Mouse (Mus musculus): ENCODE data around the gene Clstn1. TPM values are rescaled to one million over a fixed set of nuclear protein-coding genes. Genes with fewer than 3 reads are reported as not detected.

The Clstn1 gene
- polyA plus RNA-seq, 1 experiment from 2014 or later = 64.3 TPM

GRCm38 (mm10) chr4:149553834-149554233, 32.4 kb upstream of the Clstn1 start:
- Histone ChIP-seq H3K36me3 (peaks cover 48% of the 10 kb centered on the region), H3K4me1 (replicated peaks) (no peaks in the 10 kb centered on the region), H3K27me3 (no peaks in the 10 kb centered on the region), H3K4me2 (no peak overlapping the region), H3K9ac (replicated peaks) (no peak overlapping the region), H3K9me3 (no peaks in the 10 kb centered on the region), H3K4me3 (replicated peaks) (no peak overlapping the region), H3K27ac (no peak overlapping the region)
- 76% methylated on average over 7 of the region's 7 CpGs for WGBS
- no peak for ATAC-seq (ENCODE audit: insufficient number of reproducible peaks, insufficient read depth, low FRiP score, low TSS enrichment, low read depth)

- Histone ChIP-seq H3K27ac (no peak overlapping the region), H3K4me3 (replicated peaks) (no peak overlapping the region), H3K4me1 (replicated peaks) (no peaks in the 10 kb centered on the region), H3K36me3 (peaks cover 59% of the 10 kb centered on the region), H3K9me3 (peaks cover 6% of the 10 kb centered on the region; the same call in 1 of the 2 replicates), H3K9ac (replicated peaks) (no peak overlapping the region), H3K27me3 (no peaks in the 10 kb centered on the region), H3K4me2 (no peak overlapping the region)
- ATAC-seq (ENCODE audit: insufficient number of reproducible peaks, insufficient read depth, low FRiP score, low TSS enrichment, low read depth) = no peak
- WGBS = 86% methylated on average over 4 of the region's 4 CpGs
Observed at GRCm38 (mm10) chr4:149556111-149556510, 30.2 kb upstream of the Clstn1 start.

GRCm38 (mm10) chr4:149557905-149558304, 28.4 kb upstream of the Clstn1 start:
- Histone ChIP-seq H3K4me1 (replicated peaks) (peaks cover 4% of the 10 kb centered on the region; the same call in 1 of the 2 replicates), H3K27ac (no peak overlapping the region), H3K9ac (replicated peaks) (no peak overlapping the region), H3K36me3 (peaks cover 53% of the 10 kb centered on the region), H3K9me3 (peaks cover 6% of the 10 kb centered on the region; the same call in 1 of the 2 replicates), H3K4me2 (no peak overlapping the region), H3K4me3 (replicated peaks) (no peak overlapping the region), H3K27me3 (no peaks in the 10 kb centered on the region)
- no peak for ATAC-seq (ENCODE audit: insufficient number of reproducible peaks, insufficient read depth, low FRiP score, low TSS enrichment, low read depth)
- WGBS = 96% methylated on average over 5 of the region's 5 CpGs

- H3K9ac ChIP-seq (replicated peaks) = no peak overlapping the region
- H3K4me1 ChIP-seq (replicated peaks) = peaks cover 6% of the 10 kb centered on the region; the same call in 1 of the 2 replicates
- H3K27ac ChIP-seq = no peak overlapping the region
- peaks cover 53% of the 10 kb centered on the region for H3K36me3 ChIP-seq
- H3K9me3 ChIP-seq = peaks cover 6% of the 10 kb centered on the region; the same call in 1 of the 2 replicates
- no peak overlapping the region for H3K4me2 ChIP-seq
- no peak for ATAC-seq (ENCODE audit: insufficient number of reproducible peaks, insufficient read depth, low FRiP score, low TSS enrichment, low read depth)
- no peak overlapping the region for H3K4me3 ChIP-seq (replicated peaks)
- no peaks in the 10 kb centered on the region for H3K27me3 ChIP-seq
- 91% methylated on average over 3 of the region's 3 CpGs for WGBS
Observed at GRCm38 (mm10) chr4:149558389-149558788, 27.9 kb upstream of the Clstn1 start.

GRCm38 (mm10) chr4:149561392-149561791, 24.9 kb upstream of the Clstn1 start:
- ATAC-seq (ENCODE audit: insufficient number of reproducible peaks, insufficient read depth, low FRiP score, low TSS enrichment, low read depth) = no peak
- WGBS = 77% methylated on average over 4 of the region's 4 CpGs
- Histone ChIP-seq H3K4me1 (replicated peaks) (peaks cover 20% of the 10 kb centered on the region), H3K9ac (replicated peaks) (no peak overlapping the region), H3K4me2 (no peak overlapping the region), H3K4me3 (replicated peaks) (no peak overlapping the region), H3K27ac (no peak overlapping the region), H3K27me3 (no peaks in the 10 kb centered on the region), H3K36me3 (peaks cover 58% of the 10 kb centered on the region), H3K9me3 (peaks cover 6% of the 10 kb centered on the region; the same call in 1 of the 2 replicates)

GRCm38 (mm10) chr4:149561986-149562904, 24.0 kb upstream of the Clstn1 start:
- Histone ChIP-seq H3K9me3 (peaks cover 6% of the 10 kb centered on the region; the same call in 1 of the 2 replicates), H3K27me3 (no peaks in the 10 kb centered on the region), H3K9ac (replicated peaks) (no peak overlapping the region), H3K4me2 (no peak overlapping the region), H3K4me1 (replicated peaks) (peaks cover 20% of the 10 kb centered on the region), H3K4me3 (replicated peaks) (no peak overlapping the region), H3K36me3 (peaks cover 53% of the 10 kb centered on the region), H3K27ac (no peak overlapping the region)
- 76% methylated on average over 21 of the region's 21 CpGs for WGBS
- ATAC-seq (ENCODE audit: insufficient number of reproducible peaks, insufficient read depth, low FRiP score, low TSS enrichment, low read depth) = no peak

GRCm38 (mm10) chr4:149562905-149563347, 23.3 kb upstream of the Clstn1 start:
- no peak for ATAC-seq (ENCODE audit: insufficient number of reproducible peaks, insufficient read depth, low FRiP score, low TSS enrichment, low read depth)
- Histone ChIP-seq H3K36me3 (peaks cover 46% of the 10 kb centered on the region), H3K27ac (no peak overlapping the region), H3K9ac (replicated peaks) (no peak overlapping the region), H3K4me3 (replicated peaks) (no peak overlapping the region), H3K4me1 (replicated peaks) (peaks cover 25% of the 10 kb centered on the region), H3K9me3 (peaks cover 6% of the 10 kb centered on the region; the same call in 1 of the 2 replicates), H3K4me2 (no peak overlapping the region), H3K27me3 (no peaks in the 10 kb centered on the region)
- 53% methylated on average over 7 of the region's 7 CpGs for WGBS

- Histone ChIP-seq H3K9me3 (peaks cover 6% of the 10 kb centered on the region; the same call in 1 of the 2 replicates), H3K27me3 (no peaks in the 10 kb centered on the region), H3K9ac (replicated peaks) (no peak overlapping the region), H3K36me3 (peaks cover 36% of the 10 kb centered on the region), H3K4me3 (replicated peaks) (no peak overlapping the region), H3K4me1 (replicated peaks) (peaks cover 25% of the 10 kb centered on the region), H3K4me2 (0 out of 2 replicates have a peak overlapping the region, but pooled peaks have one; percentile 6), H3K27ac (no peak overlapping the region)
- 76% methylated on average over 10 of the region's 10 CpGs for WGBS
- no peak for ATAC-seq (ENCODE audit: insufficient number of reproducible peaks, insufficient read depth, low FRiP score, low TSS enrichment, low read depth)
Observed at GRCm38 (mm10) chr4:149563941-149564361, 22.3 kb upstream of the Clstn1 start.

GRCm38 (mm10) chr4:149564452-149565407, 21.5 kb upstream of the Clstn1 start:
- 52% methylated on average over 20 of the region's 20 CpGs for WGBS
- Histone ChIP-seq H3K4me2 (peak overlapping the region; percentile 17), H3K27ac (peak overlapping the region; percentile 77), H3K36me3 (peaks cover 28% of the 10 kb centered on the region), H3K27me3 (no peaks in the 10 kb centered on the region), H3K9ac (replicated peaks) (no peak overlapping the region), H3K9me3 (peaks cover 2% of the 10 kb centered on the region; the same call in 1 of the 2 replicates), H3K4me1 (replicated peaks) (peaks cover 25% of the 10 kb centered on the region), H3K4me3 (replicated peaks) (no peak overlapping the region)
- peak; percentile 63; the same call in 1 of the 2 replicates for ATAC-seq (ENCODE audit: insufficient number of reproducible peaks, insufficient read depth, low FRiP score, low TSS enrichment, low read depth)

GRCm38 (mm10) chr4:149567432-149568026, 18.7 kb upstream of the Clstn1 start:
- Histone ChIP-seq H3K27ac (no peak overlapping the region), H3K4me3 (replicated peaks) (no peak overlapping the region), H3K27me3 (no peaks in the 10 kb centered on the region), H3K9ac (replicated peaks) (no peak overlapping the region), H3K36me3 (peaks cover 18% of the 10 kb centered on the region), H3K4me1 (replicated peaks) (peaks cover 35% of the 10 kb centered on the region), H3K4me2 (no peak overlapping the region), H3K9me3 (no peaks in the 10 kb centered on the region)
- ATAC-seq (ENCODE audit: insufficient number of reproducible peaks, insufficient read depth, low FRiP score, low TSS enrichment, low read depth) = no peak
- WGBS = 25% methylated on average over 8 of the region's 8 CpGs
